Mouse (Mus musculus): ENCODE measurements around the gene Fbxw5. TPM values are rescaled to one million over a fixed set of nuclear protein-coding genes. Genes with fewer than 3 reads are reported as not detected.
"Not testable (repeated sequence)": the region's sequence is repeated elsewhere in the genome, so short reads cannot be mapped to it uniquely, and the experiment has no call there.

Fbxw5 gene
- polyA plus RNA-seq, 1 experiment = 34.0 TPM

- H3K4me1 ChIP-seq (ENCODE audit: control insufficient read depth, insufficient read depth, insufficient read length, low read length) = peaks cover 22% of the 10 kb centered on the region
- TF ChIP-seq POLR2A (IDR thresholded peaks at IDR 0.05; ENCODE audit: low read depth, low read length) = no peak
- no peak for TF ChIP-seq CTCF (IDR thresholded peaks at IDR 0.05; ENCODE audit: extremely low read depth, insufficient read length, insufficient replicate concordance, low read depth, low read length)
- H3K27ac ChIP-seq (ENCODE audit: insufficient read depth, low read depth, low read length) = peak overlapping the region; percentile 74
- H3K36me3 ChIP-seq (ENCODE audit: control insufficient read depth, insufficient read depth, low read length) = no peaks in the 10 kb centered on the region
- H3K4me3 ChIP-seq (ENCODE audit: low read depth, low read length) = peak overlapping the region; percentile 98
- no peaks in the 10 kb centered on the region for H3K27me3 ChIP-seq (ENCODE audit: control insufficient read depth, insufficient read depth, low read length)
- 3% methylated on average over 43 of the region's 43 CpGs for WGBS
Measured at GRCm38 (mm10) chr2:25545996-25546810, 45.7 kb downstream of the Fbxw5 start.

- H3K27me3 ChIP-seq (ENCODE audit: control insufficient read depth, insufficient read depth, low read length) = no peaks in the 10 kb centered on the region
- no peaks in the 10 kb centered on the region for H3K36me3 ChIP-seq (ENCODE audit: control insufficient read depth, insufficient read depth, low read length)
- WGBS = 3% methylated on average over 48 of the region's 48 CpGs
- TF ChIP-seq POLR2A (IDR thresholded peaks at IDR 0.05; ENCODE audit: low read depth, low read length) = peak; percentile 48
- no peak for TF ChIP-seq CTCF (IDR thresholded peaks at IDR 0.05; ENCODE audit: extremely low read depth, insufficient read length, insufficient replicate concordance, low read depth, low read length)
- peak within 1 kb of the TSS; percentile 98 for H3K4me3 ChIP-seq (ENCODE audit: low read depth, low read length)
- peak within 1 kb of the TSS; percentile 74 for H3K27ac ChIP-seq (ENCODE audit: insufficient read depth, low read depth, low read length)
- peaks cover 18% of the 10 kb centered on the region for H3K4me1 ChIP-seq (ENCODE audit: control insufficient read depth, insufficient read depth, insufficient read length, low read length)
Measured at GRCm38 (mm10) chr2:25546811-25547491, 46.4 kb downstream of the Fbxw5 start, which contains the start of gene Traf2. Gene Traf2, minus strand, starts transcription at chr2:25546940.

GRCm38 (mm10) chr2:25549021-25549991, 48.8 kb downstream of the Fbxw5 start:
- no peaks in the 10 kb centered on the region for H3K27me3 ChIP-seq (ENCODE audit: control insufficient read depth, insufficient read depth, low read length)
- 40% methylated on average over 9 of the region's 9 CpGs for WGBS
- no peak for TF ChIP-seq POLR2A (IDR thresholded peaks at IDR 0.05; ENCODE audit: low read depth, low read length)
- no peak for TF ChIP-seq CTCF (IDR thresholded peaks at IDR 0.05; ENCODE audit: extremely low read depth, insufficient read length, insufficient replicate concordance, low read depth, low read length)
- no peak overlapping the region for H3K4me3 ChIP-seq (ENCODE audit: low read depth, low read length)
- peaks cover 17% of the 10 kb centered on the region for H3K4me1 ChIP-seq (ENCODE audit: control insufficient read depth, insufficient read depth, insufficient read length, low read length)
- no peaks in the 10 kb centered on the region for H3K36me3 ChIP-seq (ENCODE audit: control insufficient read depth, insufficient read depth, low read length)
- H3K27ac ChIP-seq (ENCODE audit: insufficient read depth, low read depth, low read length) = peak overlapping the region; percentile 56

- no peak overlapping the region for H3K27ac ChIP-seq (ENCODE audit: insufficient read depth, low read depth, low read length)
- WGBS = 19% methylated on average over 5 of the region's 5 CpGs
- TF ChIP-seq POLR2A (IDR thresholded peaks at IDR 0.05; ENCODE audit: low read depth, low read length) = no peak
- peak; percentile 63; the same call in 1 of the 2 replicates for TF ChIP-seq CTCF (IDR thresholded peaks at IDR 0.05; ENCODE audit: extremely low read depth, insufficient read length, insufficient replicate concordance, low read depth, low read length)
Measured at GRCm38 (mm10) chr2:25551186-25551585, 50.6 kb downstream of the Fbxw5 start.

GRCm38 (mm10) chr2:25553171-25553786, 52.7 kb downstream of the Fbxw5 start:
- H3K27ac ChIP-seq (ENCODE audit: insufficient read depth, low read depth, low read length); H3K4me3 ChIP-seq (ENCODE audit: low read depth, low read length); H3K27me3 ChIP-seq (ENCODE audit: control insufficient read depth, insufficient read depth, low read length); H3K36me3 ChIP-seq (ENCODE audit: control insufficient read depth, insufficient read depth, low read length): not testable (repeated sequence)
- WGBS = 89% methylated on average over 4 of the region's 4 CpGs
- H3K4me1 ChIP-seq (ENCODE audit: control insufficient read depth, insufficient read depth, insufficient read length, low read length) = peaks cover 16% of the 10 kb centered on the region; the same call in 1 of the 2 replicates

More at GRCm38 (mm10) chr2:25551186-25551585, 50.6 kb downstream of the Fbxw5 start:
- Histone ChIP-seq H3K4me1 (ENCODE audit: control insufficient read depth, insufficient read depth, insufficient read length, low read length) (peaks cover 15% of the 10 kb centered on the region; the same call in 1 of the 2 replicates), H3K4me3 (ENCODE audit: low read depth, low read length) (no peak overlapping the region), H3K36me3 (ENCODE audit: control insufficient read depth, insufficient read depth, low read length) (no peaks in the 10 kb centered on the region), H3K27me3 (ENCODE audit: control insufficient read depth, insufficient read depth, low read length) (no peaks in the 10 kb centered on the region)

Other genes starting within 250 kb of the Fbxw5 start
- 29.8 and 51.5 TPM in 2 replicates for gene Tmem203, start 245.3 kb upstream of the Fbxw5 start, polyA plus RNA-seq (2012; rRNA removed)
- 183 and 436 TPM in 2 replicates for gene Tprn, start 238.1 kb upstream of the Fbxw5 start, polyA plus RNA-seq (2012; rRNA removed)
- 40.7 and 55.9 TPM in 2 replicates for gene Ssna1, start 228.3 kb upstream of the Fbxw5 start, polyA plus RNA-seq (2012; rRNA removed)
- gene Anapc2, start 228.3 kb upstream of the Fbxw5 start, polyA plus RNA-seq (2012; rRNA removed) = 31.0 and 71.6 TPM in 2 replicates
- gene Tmem210, start 212.6 kb upstream of the Fbxw5 start, polyA plus RNA-seq (2012; rRNA removed) = not detected in 2 replicates
- 49.7 and 138 TPM in 2 replicates for gene Lrrc26, start 210.8 kb upstream of the Fbxw5 start, polyA plus RNA-seq (2012; rRNA removed)
- 0.34 and 0.63 TPM in 2 replicates for gene Grin1, start 181.6 kb upstream of the Fbxw5 start, polyA plus RNA-seq (2012; rRNA removed)
- gene Man1b1, start 168.4 kb upstream of the Fbxw5 start, polyA plus RNA-seq (2012; rRNA removed) = 11.1 and 20.5 TPM in 2 replicates
- 12.5 and 24.4 TPM in 2 replicates for gene Dpp7, start 144.4 kb upstream of the Fbxw5 start, polyA plus RNA-seq (2012; rRNA removed)
- gene Uap1l1, start 135.1 kb upstream of the Fbxw5 start, polyA plus RNA-seq (2012; rRNA removed) = 130 and 360 TPM in 2 replicates
- gene Sapcd2, start 128.4 kb upstream of the Fbxw5 start, polyA plus RNA-seq (2012; rRNA removed) = 15.4 and 28.8 TPM in 2 replicates
- 25.8 and 50.7 TPM in 2 replicates for gene Entpd2, start 104.9 kb upstream of the Fbxw5 start, polyA plus RNA-seq (2012; rRNA removed)
- 103 and 117 TPM in 2 replicates for gene Npdc1, start 101.4 kb upstream of the Fbxw5 start, polyA plus RNA-seq (2012; rRNA removed)
- 0.68 and 0.76 TPM in 2 replicates for gene Fut7, start 77.5 kb upstream of the Fbxw5 start, polyA plus RNA-seq (2012; rRNA removed)
- gene Abca2, start 72.0 kb upstream of the Fbxw5 start, polyA plus RNA-seq (2012; rRNA removed) = 15.0 and 18.5 TPM in 2 replicates
- gene Clic3, start 43.9 kb upstream of the Fbxw5 start, polyA plus RNA-seq (2012; rRNA removed) = 0.38 and 12.0 TPM in 2 replicates
- gene Paxx, start 39.7 kb upstream of the Fbxw5 start, polyA plus RNA-seq (2012; rRNA removed) = 48.6 and 62.7 TPM in 2 replicates
- gene Ptgds, start 30.7 kb upstream of the Fbxw5 start, polyA plus RNA-seq (2012; rRNA removed) = 0.28 and 0.39 TPM in 2 replicates
- gene Lcn12, start 6.8 kb upstream of the Fbxw5 start, polyA plus RNA-seq (2012; rRNA removed) = not detected in 2 replicates
- 2.1 and 2.2 TPM in 2 replicates for gene C8g, start 969 bp downstream of the Fbxw5 start, polyA plus RNA-seq (2012; rRNA removed)
- 8.2 and 13.7 TPM in 2 replicates for gene Traf2, start 46.2 kb downstream of the Fbxw5 start, polyA plus RNA-seq (2012; rRNA removed)
- 209 and 413 TPM in 2 replicates for gene Edf1, start 57.1 kb downstream of the Fbxw5 start, polyA plus RNA-seq (2012; rRNA removed)
- gene Mamdc4, start 74.1 kb downstream of the Fbxw5 start, polyA plus RNA-seq (2012; rRNA removed) = 0.52 and 1.1 TPM in 2 replicates
- 15.8 and 29.7 TPM in 2 replicates for gene Phpt1, start 74.5 kb downstream of the Fbxw5 start, polyA plus RNA-seq (2012; rRNA removed)
- 1.7 and 2.2 TPM in 2 replicates for gene Ajm1, start 81.0 kb downstream of the Fbxw5 start, polyA plus RNA-seq (2012; rRNA removed)
- 35.3 and 47.6 TPM in 2 replicates for gene Rabl6, start 107.8 kb downstream of the Fbxw5 start, polyA plus RNA-seq (2012; rRNA removed)
- not detected in 2 replicates for gene Ccdc183, start 116.9 kb downstream of the Fbxw5 start, polyA plus RNA-seq (2012; rRNA removed)
- 10.0 and 11.7 TPM in 2 replicates for gene Tmem141, start 121.3 kb downstream of the Fbxw5 start, polyA plus RNA-seq (2012; rRNA removed)
- 0.65 and 1.4 TPM in 2 replicates for gene Fcna, start 127.3 kb downstream of the Fbxw5 start, polyA plus RNA-seq (2012; rRNA removed)
- gene Lcn8, start 152.4 kb downstream of the Fbxw5 start, polyA plus RNA-seq (2012; rRNA removed) = not detected in 2 replicates
- gene Lcn5, start 157.2 kb downstream of the Fbxw5 start, polyA plus RNA-seq (2012; rRNA removed) = not detected in 2 replicates
- not detected in 2 replicates for gene Lcn6, start 176.0 kb downstream of the Fbxw5 start, polyA plus RNA-seq (2012; rRNA removed)
- not detected in 2 replicates for gene Lcn10, start 182.0 kb downstream of the Fbxw5 start, polyA plus RNA-seq (2012; rRNA removed)
- not detected in 2 replicates for gene Obp2a, start 199.3 kb downstream of the Fbxw5 start, polyA plus RNA-seq (2012; rRNA removed)
- gene Bmyc, start 206.0 kb downstream of the Fbxw5 start, polyA plus RNA-seq (2012; rRNA removed) = 22.9 and 28.4 TPM in 2 replicates
- not detected in 2 replicates for gene Obp2b, start 236.3 kb downstream of the Fbxw5 start, polyA plus RNA-seq (2012; rRNA removed)